Mouse (Mus musculus): Measurements from ENCODE around the gene Bckdk. TPM values are rescaled to one million over a fixed set of nuclear protein-coding genes. Genes with fewer than 3 reads are reported as not detected.

Gene Bckdk
- total and polyA plus RNA-seq, 2 experiments = 8.2 to 19.8 TPM

DNA sequence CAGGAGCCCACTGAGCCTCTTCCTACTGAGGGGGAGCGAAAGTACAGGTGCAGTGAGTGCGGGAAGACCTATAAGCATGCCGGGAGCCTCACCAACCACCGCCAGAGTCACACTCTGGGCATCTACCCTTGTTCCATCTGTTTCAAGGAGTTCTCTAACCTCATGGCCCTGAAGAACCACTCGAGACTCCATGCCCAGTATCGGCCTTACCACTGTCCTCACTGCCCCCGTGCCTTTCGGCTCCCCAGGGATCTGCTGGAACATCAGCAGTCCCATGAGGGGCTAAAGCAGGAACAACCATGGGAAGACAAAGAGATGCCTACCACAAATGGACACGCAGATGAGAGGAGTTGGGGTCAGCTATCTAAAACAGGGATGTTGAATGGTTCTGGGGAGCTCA is 24.6 kb upstream of the Bckdk start:
- Histone ChIP-seq H3K36me3 (ENCODE audit: control insufficient read depth, insufficient read depth, low read length) (peaks cover 9% of the 10 kb centered on the region), H3K27me3 (ENCODE audit: control insufficient read depth, insufficient read depth, low read length) (no peaks in the 10 kb centered on the region), H3K4me1 (ENCODE audit: control insufficient read depth, insufficient read depth, low read length) (peaks cover 9% of the 10 kb centered on the region), H3K9ac (ENCODE audit: low read depth, low read length) (no peak overlapping the region), H3K4me3 (ENCODE audit: insufficient read depth, low read depth, low read length) (no peak overlapping the region), H3K27ac (replicated peaks; ENCODE audit: insufficient read depth, low read depth, low read length) (no peak overlapping the region), H3K79me2 (ENCODE audit: control insufficient read depth, insufficient read depth, low read length) (peaks cover 31% of the 10 kb centered on the region)
- DNase-seq (ENCODE audit: extremely low read depth, low read depth, low spot score) = no peak
- TF ChIP-seq POLR2A (IDR thresholded peaks at IDR 0.05; ENCODE audit: extremely low read depth, insufficient read depth, low read length) = no peak
- no peak for TF ChIP-seq CTCF (IDR thresholded peaks at IDR 0.05; ENCODE audit: low read depth, low read length)
- WGBS = 98% methylated on average over 9 of the region's 9 CpGs

DNA sequence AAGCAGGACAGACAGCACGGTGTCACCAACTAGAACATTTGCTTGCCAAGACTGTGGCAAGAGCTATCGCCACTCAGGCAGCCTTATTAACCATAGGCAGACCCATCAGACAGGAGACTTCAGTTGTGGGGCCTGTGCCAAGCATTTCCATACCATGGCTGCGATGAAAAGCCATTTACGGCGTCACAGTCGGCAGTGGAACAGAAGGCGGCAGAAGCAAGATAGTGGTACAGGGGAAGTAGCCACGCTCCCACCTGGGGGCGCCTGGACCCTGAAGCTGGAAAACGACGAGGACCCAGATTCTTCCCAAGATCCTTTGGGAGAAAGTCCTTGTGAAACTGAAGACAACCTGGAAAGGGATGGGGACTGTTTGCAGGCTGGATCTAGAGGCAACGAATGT is 23.5 kb upstream of the Bckdk start:
- TF ChIP-seq CTCF (IDR thresholded peaks at IDR 0.05; ENCODE audit: low read depth, low read length) (no peak), POLR2A (IDR thresholded peaks at IDR 0.05; ENCODE audit: extremely low read depth, insufficient read depth, low read length) (no peak)
- peaks cover 5% of the 10 kb centered on the region; the same call in 1 of the 2 replicates for H3K4me1 ChIP-seq (ENCODE audit: control insufficient read depth, insufficient read depth, low read length)
- H3K27me3 ChIP-seq (ENCODE audit: control insufficient read depth, insufficient read depth, low read length) = no peaks in the 10 kb centered on the region
- H3K9ac ChIP-seq (ENCODE audit: low read depth, low read length) = no peak overlapping the region
- H3K27ac ChIP-seq (replicated peaks; ENCODE audit: insufficient read depth, low read depth, low read length) = no peak overlapping the region
- no peak for DNase-seq (ENCODE audit: extremely low read depth, low read depth, low spot score)
- H3K36me3 ChIP-seq (ENCODE audit: control insufficient read depth, insufficient read depth, low read length) = peaks cover 16% of the 10 kb centered on the region
- peaks cover 31% of the 10 kb centered on the region for H3K79me2 ChIP-seq (ENCODE audit: control insufficient read depth, insufficient read depth, low read length)
- no peak overlapping the region for H3K4me3 ChIP-seq (ENCODE audit: insufficient read depth, low read depth, low read length)
- WGBS = 89% methylated on average over 12 of the region's 12 CpGs

DNA sequence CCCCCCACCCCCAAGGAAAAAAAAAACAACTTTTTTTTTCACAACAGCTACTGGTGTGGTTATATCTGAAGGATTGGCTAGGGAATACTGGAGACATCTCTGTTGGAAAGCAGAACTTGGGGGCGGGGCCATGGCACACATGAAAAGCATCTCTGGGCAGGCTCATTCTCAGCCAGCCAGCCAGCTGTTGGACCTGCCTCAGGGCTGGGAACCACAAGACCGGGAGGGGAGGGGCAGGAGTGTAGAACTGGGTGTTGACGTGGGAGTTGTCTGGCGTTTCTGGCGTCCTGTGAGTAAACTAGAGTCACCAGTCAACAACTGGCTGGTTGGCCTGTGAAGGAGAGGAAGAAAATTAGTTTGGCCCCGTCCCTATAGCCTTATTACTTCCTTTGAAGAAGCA is 17.9 kb upstream of the Bckdk start:
- H3K4me3 ChIP-seq (ENCODE audit: insufficient read depth, low read depth, low read length) = no peak overlapping the region
- H3K9ac ChIP-seq (ENCODE audit: low read depth, low read length) = no peak overlapping the region
- no peak overlapping the region for H3K27ac ChIP-seq (replicated peaks; ENCODE audit: insufficient read depth, low read depth, low read length)
- TF ChIP-seq POLR2A (IDR thresholded peaks at IDR 0.05; ENCODE audit: extremely low read depth, insufficient read depth, low read length) (no peak), CTCF (IDR thresholded peaks at IDR 0.05; ENCODE audit: low read depth, low read length) (no peak)
- peak; percentile 52 for DNase-seq (ENCODE audit: extremely low read depth, low read depth, low spot score)
- H3K4me1 ChIP-seq (ENCODE audit: control insufficient read depth, insufficient read depth, low read length) = 0 out of 2 replicates have a peak, but pooled peaks cover 3% of the 10 kb centered on the region
- peaks cover 21% of the 10 kb centered on the region for H3K36me3 ChIP-seq (ENCODE audit: control insufficient read depth, insufficient read depth, low read length)
- 45% methylated on average over 6 of the region's 6 CpGs for WGBS
- H3K79me2 ChIP-seq (ENCODE audit: control insufficient read depth, insufficient read depth, low read length) = peaks cover 15% of the 10 kb centered on the region
- no peaks in the 10 kb centered on the region for H3K27me3 ChIP-seq (ENCODE audit: control insufficient read depth, insufficient read depth, low read length)

DNA sequence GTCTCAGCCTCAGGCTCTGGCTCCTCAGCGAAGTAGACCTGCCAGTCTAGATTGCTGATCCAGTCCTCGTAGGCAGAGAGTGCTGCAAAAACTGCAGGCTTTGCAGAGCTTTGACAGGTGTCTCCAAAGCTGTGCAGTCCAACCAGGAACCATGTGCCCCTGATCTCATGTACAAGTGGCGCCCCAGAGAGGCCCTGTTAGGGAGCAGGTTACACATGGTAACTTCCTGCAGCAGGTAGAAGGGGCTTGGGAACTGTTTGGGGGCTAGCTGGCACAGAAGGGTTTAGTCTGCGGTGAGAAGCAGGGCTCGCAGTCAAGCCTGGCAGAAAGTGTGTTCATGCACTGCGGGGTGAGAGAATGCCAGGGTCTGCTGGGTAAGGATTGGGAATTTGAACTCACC is 17.3 kb upstream of the Bckdk start:
- peaks cover 15% of the 10 kb centered on the region; the same call in 1 of the 2 replicates for H3K36me3 ChIP-seq (ENCODE audit: control insufficient read depth, insufficient read depth, low read length)
- H3K79me2 ChIP-seq (ENCODE audit: control insufficient read depth, insufficient read depth, low read length) = peaks cover 11% of the 10 kb centered on the region
- H3K4me1 ChIP-seq (ENCODE audit: control insufficient read depth, insufficient read depth, low read length) = 0 out of 2 replicates have a peak, but pooled peaks cover 3% of the 10 kb centered on the region
- no peak for DNase-seq (ENCODE audit: extremely low read depth, low read depth, low spot score)
- no peak for TF ChIP-seq CTCF (IDR thresholded peaks at IDR 0.05; ENCODE audit: low read depth, low read length)
- TF ChIP-seq POLR2A (IDR thresholded peaks at IDR 0.05; ENCODE audit: extremely low read depth, insufficient read depth, low read length) = no peak
- H3K27ac ChIP-seq (replicated peaks; ENCODE audit: insufficient read depth, low read depth, low read length) = no peak overlapping the region
- 93% methylated on average over 6 of the region's 6 CpGs for WGBS
- no peaks in the 10 kb centered on the region for H3K27me3 ChIP-seq (ENCODE audit: control insufficient read depth, insufficient read depth, low read length)
- no peak overlapping the region for H3K9ac ChIP-seq (ENCODE audit: low read depth, low read length)
- H3K4me3 ChIP-seq (ENCODE audit: insufficient read depth, low read depth, low read length) = no peak overlapping the region

DNA sequence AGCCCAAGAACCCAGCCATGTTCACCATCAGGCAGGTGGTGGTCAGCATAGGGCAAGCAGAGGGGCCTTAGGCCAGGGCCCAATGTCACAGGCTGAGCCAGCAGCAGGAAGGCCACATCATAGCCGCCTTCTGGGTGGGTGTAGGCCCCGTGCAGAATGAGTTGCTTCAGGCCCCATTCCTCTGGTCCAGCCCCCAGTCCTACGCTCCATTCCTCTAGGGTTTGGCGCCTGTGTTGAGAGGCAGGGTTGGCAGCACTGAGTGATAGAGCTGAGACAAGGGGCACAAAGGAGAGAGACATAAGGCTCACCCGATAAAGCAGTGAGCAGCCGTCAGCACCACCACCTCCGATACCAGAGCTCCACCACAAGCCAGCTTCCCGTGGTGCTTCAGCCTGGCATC is 16.7 kb upstream of the Bckdk start:
- peaks cover 8% of the 10 kb centered on the region for H3K79me2 ChIP-seq (ENCODE audit: control insufficient read depth, insufficient read depth, low read length)
- no peak for DNase-seq (ENCODE audit: extremely low read depth, low read depth, low spot score)
- 92% methylated on average over 8 of the region's 8 CpGs for WGBS
- no peaks in the 10 kb centered on the region for H3K27me3 ChIP-seq (ENCODE audit: control insufficient read depth, insufficient read depth, low read length)
- H3K4me3 ChIP-seq (ENCODE audit: insufficient read depth, low read depth, low read length) = no peak overlapping the region
- H3K27ac ChIP-seq (replicated peaks; ENCODE audit: insufficient read depth, low read depth, low read length) = no peak overlapping the region
- H3K36me3 ChIP-seq (ENCODE audit: control insufficient read depth, insufficient read depth, low read length) = peaks cover 15% of the 10 kb centered on the region; the same call in 1 of the 2 replicates
- H3K9ac ChIP-seq (ENCODE audit: low read depth, low read length) = no peak overlapping the region
- 0 out of 2 replicates have a peak, but pooled peaks cover 6% of the 10 kb centered on the region for H3K4me1 ChIP-seq (ENCODE audit: control insufficient read depth, insufficient read depth, low read length)
- TF ChIP-seq POLR2A (IDR thresholded peaks at IDR 0.05; ENCODE audit: extremely low read depth, insufficient read depth, low read length) (no peak), CTCF (IDR thresholded peaks at IDR 0.05; ENCODE audit: low read depth, low read length) (no peak)

DNA sequence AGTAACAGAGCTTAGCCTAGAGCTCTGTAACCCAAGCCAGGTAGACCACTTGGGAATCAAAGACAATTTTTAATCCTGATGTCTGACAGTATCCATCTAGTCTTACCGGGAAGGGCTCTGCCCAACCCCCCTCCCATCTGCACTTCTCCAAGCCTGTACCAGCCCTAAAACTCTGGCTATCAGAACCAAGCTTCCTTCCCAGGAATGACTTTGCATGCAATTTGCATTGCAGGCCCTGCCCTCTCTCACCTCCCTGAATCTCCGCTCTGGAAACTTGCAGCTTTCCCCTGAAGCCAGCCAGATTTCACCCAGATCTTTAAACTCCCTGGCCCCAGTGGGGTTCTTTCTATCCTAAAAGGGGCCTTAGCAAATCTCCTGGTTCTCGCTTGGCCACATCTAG is 16.1 kb upstream of the Bckdk start:
- TF ChIP-seq CTCF (IDR thresholded peaks at IDR 0.05; ENCODE audit: low read depth, low read length) (no peak), POLR2A (IDR thresholded peaks at IDR 0.05; ENCODE audit: extremely low read depth, insufficient read depth, low read length) (no peak)
- Histone ChIP-seq H3K4me3 (ENCODE audit: insufficient read depth, low read depth, low read length) (no peak overlapping the region), H3K27ac (replicated peaks; ENCODE audit: insufficient read depth, low read depth, low read length) (no peak overlapping the region), H3K27me3 (ENCODE audit: control insufficient read depth, insufficient read depth, low read length) (no peaks in the 10 kb centered on the region), H3K9ac (ENCODE audit: low read depth, low read length) (no peak overlapping the region), H3K36me3 (ENCODE audit: control insufficient read depth, insufficient read depth, low read length) (peaks cover 19% of the 10 kb centered on the region), H3K79me2 (ENCODE audit: control insufficient read depth, insufficient read depth, low read length) (peaks cover 5% of the 10 kb centered on the region), H3K4me1 (ENCODE audit: control insufficient read depth, insufficient read depth, low read length) (0 out of 2 replicates have a peak, but pooled peaks cover 6% of the 10 kb centered on the region)
- no peak for DNase-seq (ENCODE audit: extremely low read depth, low read depth, low spot score)
- WGBS = 82% methylated on average over 3 of the region's 3 CpGs
